Mouse (Mus musculus): ENCODE measurements around the gene Rnf166.

- TF ChIP-seq MAX (IDR thresholded peaks at IDR 0.05; ENCODE audit: low read depth) (no peak), POLR2A (IDR thresholded peaks at IDR 0.05; ENCODE audit: insufficient read length, low read depth) (no peak), USF1 (IDR thresholded peaks at IDR 0.05; ENCODE audit: low read depth) (no peak), E2F4 (IDR thresholded peaks at IDR 0.05; ENCODE audit: insufficient read depth) (no peak), TCF3 (IDR thresholded peaks at IDR 0.05; ENCODE audit: insufficient read length, low read depth) (no peak), MYOD1 (IDR thresholded peaks at IDR 0.05; ENCODE audit: control insufficient read depth in 1 of 3, insufficient read length in 2 of 3, low read depth in 2 of 3) (no peak), POLR2AphosphoS2 (IDR thresholded peaks at IDR 0.05; ENCODE audit: insufficient read length, low read depth) (no peak), REST (IDR thresholded peaks at IDR 0.05; ENCODE audit: insufficient read depth, insufficient read length) (no peak), CEBPB (IDR thresholded peaks at IDR 0.05; ENCODE audit: insufficient read depth, poor library complexity, severe bottlenecking) (no peak), TCF12 (IDR thresholded peaks at IDR 0.05; ENCODE audit: insufficient read depth, poor library complexity, severe bottlenecking) (no peak)
Observed at GRCm38 (mm10) chr8:122442356-122442755, 33.5 kb downstream of the Rnf166 start.

All from myocyte (in vitro differentiated cells).